20 mouse cellular contexts compared by ENCODE assay signal in genomic region chr1:83697422-83697821, GRCm38 (mm10).
DNase-seq lines count a peak whose midpoint lies in the region; ATAC-seq and TF ChIP-seq lines count a peak whose summit lies in the region.
"Had no signal": no experiment of that assay in that cellular context is flagged by ENCODE, and none has a peak within 500 bp of the region (broad histone marks: within the 10 kb centered on the region; RNA-seq: fewer than 3 reads in every experiment).

No protein-coding gene starts in this region.

- WGBS in forebrain, embryonic 12.5 days, result 53% methylated on average over 6 of the region's 6 CpGs
- WGBS in forebrain, embryonic 10.5 days, result 72% methylated on average over 6 of the region's 6 CpGs
- 25% methylated on average over 6 of the region's 6 CpGs for WGBS in forebrain, postnatal 0 days
- WGBS in neural tube, embryonic 12.5 days, result 30% methylated on average over 6 of the region's 6 CpGs

- H3K4me3 ChIP-seq in forebrain, embryonic 12.5 days (replicated peaks), result no peak overlapping the region
- H3K4me3 ChIP-seq in forebrain, embryonic 10.5 days, result no peak overlapping the region
- no peak overlapping the region for H3K4me3 ChIP-seq in forebrain, postnatal 0 days (ENCODE audit: low read depth, low read length)
- H3K4me3 ChIP-seq in neural tube, embryonic 12.5 days, result no peak overlapping the region
- H3K4me3 ChIP-seq: intestine, embryonic 15.5 days had no signal

- ATAC-seq in forebrain, embryonic 12.5 days (ENCODE audit: low FRiP score), result peak; percentile 61
- peak; percentile 55 for ATAC-seq in forebrain, postnatal 0 days
- peak; percentile 72 for ATAC-seq in neural tube, embryonic 12.5 days (ENCODE audit: low FRiP score, low read depth)
- ATAC-seq: intestine, embryonic 15.5 days; midbrain, embryonic 16.5 days; Patski had no signal

- no peaks in the 10 kb centered on the region for H3K27me3 ChIP-seq in forebrain, embryonic 12.5 days
- no peaks in the 10 kb centered on the region for H3K27me3 ChIP-seq in forebrain, embryonic 10.5 days (ENCODE audit: poor library complexity, severe bottlenecking)
- no peaks in the 10 kb centered on the region for H3K27me3 ChIP-seq in forebrain, postnatal 0 days (ENCODE audit: insufficient read depth, low read length)
- H3K27me3 ChIP-seq in neural tube, embryonic 12.5 days (replicated peaks), result no peaks in the 10 kb centered on the region
- H3K27me3 ChIP-seq: intestine, embryonic 15.5 days had no signal

- no peaks in the 10 kb centered on the region for H3K9me3 ChIP-seq in forebrain, embryonic 12.5 days
- no peaks in the 10 kb centered on the region for H3K9me3 ChIP-seq in forebrain, embryonic 10.5 days
- H3K9me3 ChIP-seq in forebrain, postnatal 0 days (ENCODE audit: low read length), result no peaks in the 10 kb centered on the region
- no peaks in the 10 kb centered on the region for H3K9me3 ChIP-seq in neural tube, embryonic 12.5 days
- H3K9me3 ChIP-seq: intestine, embryonic 15.5 days had no signal

- H3K9ac ChIP-seq in forebrain, embryonic 12.5 days, result no peak overlapping the region
- H3K9ac ChIP-seq in forebrain, postnatal 0 days, result no peak overlapping the region
- H3K9ac ChIP-seq in neural tube, embryonic 12.5 days, result no peak overlapping the region
- H3K9ac ChIP-seq: intestine, embryonic 15.5 days had no signal

- no peak for TF ChIP-seq CTCF in forebrain, postnatal 0 days (IDR thresholded peaks at IDR 0.05; ENCODE audit: low read depth)

- no peak overlapping the region for H3K4me2 ChIP-seq in forebrain, embryonic 12.5 days
- no peak overlapping the region for H3K4me2 ChIP-seq in forebrain, postnatal 0 days (ENCODE audit: low read depth)
- H3K4me2 ChIP-seq in neural tube, embryonic 12.5 days (replicated peaks), result no peak overlapping the region
- H3K4me2 ChIP-seq: intestine, embryonic 15.5 days had no signal

- no peaks in the 10 kb centered on the region for H3K4me1 ChIP-seq in forebrain, embryonic 12.5 days
- H3K4me1 ChIP-seq in forebrain, embryonic 10.5 days, result no peaks in the 10 kb centered on the region
- no peaks in the 10 kb centered on the region for H3K4me1 ChIP-seq in forebrain, postnatal 0 days (ENCODE audit: insufficient read depth)
- H3K4me1 ChIP-seq in neural tube, embryonic 12.5 days, result no peaks in the 10 kb centered on the region
- H3K4me1 ChIP-seq: intestine, embryonic 15.5 days had no signal

- H3K27ac ChIP-seq in forebrain, embryonic 12.5 days, result peak overlapping the region; percentile 25; the same call in 1 of the 2 replicates
- no peak overlapping the region for H3K27ac ChIP-seq in forebrain, embryonic 10.5 days
- H3K27ac ChIP-seq in forebrain, postnatal 0 days (ENCODE audit: low read depth, low read length), result no peak overlapping the region
- H3K27ac ChIP-seq in neural tube, embryonic 12.5 days, result no peak overlapping the region
- H3K27ac ChIP-seq: intestine, embryonic 15.5 days had no signal

- no peaks in the 10 kb centered on the region for H3K36me3 ChIP-seq in forebrain, embryonic 12.5 days (replicated peaks)
- H3K36me3 ChIP-seq in forebrain, embryonic 10.5 days (replicated peaks), result no peaks in the 10 kb centered on the region
- no peaks in the 10 kb centered on the region for H3K36me3 ChIP-seq in forebrain, postnatal 0 days (ENCODE audit: insufficient read depth)
- no peaks in the 10 kb centered on the region for H3K36me3 ChIP-seq in neural tube, embryonic 12.5 days
- H3K36me3 ChIP-seq: intestine, embryonic 15.5 days had no signal

- no peak for DNase-seq in forebrain, embryonic 10.5 days (ENCODE audit: extremely low spot score, low spot score)
- DNase-seq in embryo, embryonic 10 days (ENCODE audit: low spot score), result peak; percentile 24
- peak; percentile 35 for DNase-seq in forebrain, postnatal 0 days
- DNase-seq in right cerebral cortex, postnatal 36 days (ENCODE audit: low spot score in 2 of 2), result no peak
- no peak for DNase-seq in frontal cortex, postnatal 14 days (ENCODE audit: low spot score in 2 of 2)
- no peak for DNase-seq in B cell, adult 2 months
- DNase-seq: cerebellum, adult 11 months; gastrocnemius, postnatal 10 days; heart, postnatal 10 days; kidney, postnatal 10 days; layer of hippocampus, adult 9-11 months; lung, adult 2 months; lung, postnatal 4 days; right cerebral cortex, postnatal 14 days; thymus, adult 18-20 months had no signal

Comparison
In these comparisons a context has a peak if more than half of its experiments do, and no peak if none do; other contexts are left out.
1. DNase-seq: peak in embryo, embryonic 10 days (single experiment) and forebrain, postnatal 0 days (single experiment); none in forebrain, embryonic 10.5 days (single experiment), right cerebral cortex, postnatal 36 days (0 of 2), frontal cortex, postnatal 14 days (0 of 2) and B cell, adult 2 months (0 of 2).
2. Peak in every context shown above with its lines, with median percentiles within 50 percentile points of each other: ATAC-seq.